Mouse (Mus musculus): ENCODE results near the gene Tceanc2. TPM values are rescaled to one million over a fixed set of nuclear protein-coding genes. Genes with fewer than 3 reads are reported as not detected.

Tceanc2 gene
- total and polyA plus RNA-seq, 3 experiments: 16.5 to 34.8 (median 24.8) TPM

DNA sequence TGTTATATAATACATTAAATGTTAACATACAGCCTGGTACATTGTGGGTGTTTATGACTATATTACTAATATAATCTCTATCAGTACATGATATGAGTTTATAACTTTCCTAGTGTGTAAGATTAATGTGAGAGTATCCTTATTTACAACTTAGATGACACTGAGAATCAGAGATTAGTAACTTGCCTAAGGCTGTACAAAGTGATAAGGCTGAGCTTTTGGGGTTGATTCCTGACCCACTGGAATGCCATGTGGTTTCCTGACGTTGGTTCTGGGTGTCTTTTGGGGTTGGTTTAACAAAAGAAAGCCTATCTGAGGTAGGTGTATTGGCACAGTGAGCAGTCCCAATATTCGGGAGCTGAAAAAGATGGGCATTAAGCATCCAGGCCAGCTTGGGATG is 3.9 kb upstream of the Tceanc2 start:
- Histone ChIP-seq H3K27me3 (replicated peaks) (no peaks in the 10 kb centered on the region), H3K36me3 (replicated peaks in 1 of 2; ENCODE audit: control insufficient read depth in 1 of 2, insufficient read depth in 1 of 2, low read length in 1 of 2) (peaks cover 13 to 28% of the 10 kb centered on the region in 2 experiments), H3K79me2 (replicated peaks; ENCODE audit: control insufficient read depth, extremely low read depth, insufficient read depth, poor library complexity, severe bottlenecking) (peaks cover 61% of the 10 kb centered on the region), H3K4me1 (ENCODE audit: control insufficient read depth in 1 of 2, insufficient read depth in 2 of 2) (peaks cover 3 to 48% of the 10 kb centered on the region in 2 experiments), H3K9me3 (replicated peaks; ENCODE audit: low read length) (no peaks in the 10 kb centered on the region), H3K4me3 (replicated peaks in 1 of 3; ENCODE audit: low read depth in 2 of 3, low read length in 2 of 3, poor library complexity in 1 of 3) (no peak overlapping the region), H3K4me2 (ENCODE audit: insufficient read depth, low read depth, poor library complexity, severe bottlenecking) (no peak overlapping the region), H3K27ac (ENCODE audit: insufficient read depth, low read depth) (no peak overlapping the region), H3K9ac (ENCODE audit: insufficient read depth, low read depth) (no peak overlapping the region)
- in situ Hi-C loops (cut with MboI; ENCODE audit: low pct_ligation_motif_present, low pct_unique_long_range_greater_than_20kb, low sequenced_read_pairs) (no loop called here), dilution Hi-C loops (cut with MboI; ENCODE audit: extremely low pct_ligation_motif_present, extremely low pct_unique_long_range_greater_than_20kb, low sequenced_read_pairs) (no loop called here)
- DNase-seq (ENCODE audit: extremely low read depth): no peak
- TF ChIP-seq ETS1 (conservative IDR thresholded peaks at IDR 0.05; ENCODE audit: low read depth, low read length): no peak
- TF ChIP-seq KAT2A (IDR thresholded peaks at IDR 0.05; ENCODE audit: insufficient replicate concordance, low read length): no peak
- TF ChIP-seq SIN3A (IDR thresholded peaks at IDR 0.05; ENCODE audit: low read length): no peak
- no peak for TF ChIP-seq BHLHE40 (IDR thresholded peaks at IDR 0.05; ENCODE audit: low read depth, low read length)

DNA sequence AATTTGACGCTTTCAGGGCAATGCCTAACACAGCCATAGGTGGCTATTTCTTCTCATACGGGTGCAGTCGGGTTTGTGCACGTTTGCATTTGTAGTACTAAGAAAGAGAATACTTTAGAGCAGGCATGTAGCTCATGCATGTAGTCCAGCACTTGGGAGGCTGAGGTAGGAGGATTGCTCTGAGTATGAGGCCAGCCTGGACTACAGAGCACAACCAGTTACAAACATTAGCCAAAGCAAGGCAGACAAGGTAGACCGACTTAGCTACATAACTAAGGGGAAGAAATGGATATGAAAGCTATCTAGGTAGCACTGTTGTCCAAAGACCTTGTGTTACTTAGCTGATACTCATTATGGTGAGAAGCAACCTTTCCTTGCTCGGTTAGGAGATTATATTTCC is 3.0 kb upstream of the Tceanc2 start:
- DNase-seq (ENCODE audit: extremely low read depth): no peak
- in situ Hi-C loops (cut with MboI; ENCODE audit: low pct_ligation_motif_present, low pct_unique_long_range_greater_than_20kb, low sequenced_read_pairs) (no loop called here), dilution Hi-C loops (cut with MboI; ENCODE audit: extremely low pct_ligation_motif_present, extremely low pct_unique_long_range_greater_than_20kb, low sequenced_read_pairs) (no loop called here)
- Histone ChIP-seq H3K9me3 (replicated peaks; ENCODE audit: low read length) (no peaks in the 10 kb centered on the region), H3K27me3 (replicated peaks) (no peaks in the 10 kb centered on the region), H3K4me1 (ENCODE audit: control insufficient read depth in 1 of 2, insufficient read depth in 2 of 2) (peaks cover 3 to 55% of the 10 kb centered on the region in 2 experiments), H3K36me3 (replicated peaks in 1 of 2; ENCODE audit: control insufficient read depth in 1 of 2, insufficient read depth in 1 of 2, low read length in 1 of 2) (peaks cover 8 to 20% of the 10 kb centered on the region in 2 experiments), H3K4me3 (replicated peaks in 1 of 3; ENCODE audit: low read depth in 2 of 3, low read length in 2 of 3, poor library complexity in 1 of 3) (no peak overlapping the region), H3K4me2 (ENCODE audit: insufficient read depth, low read depth, poor library complexity, severe bottlenecking) (no peak overlapping the region), H3K9ac (ENCODE audit: insufficient read depth, low read depth) (no peak overlapping the region), H3K79me2 (replicated peaks; ENCODE audit: control insufficient read depth, extremely low read depth, insufficient read depth, poor library complexity, severe bottlenecking) (peaks cover 64% of the 10 kb centered on the region), H3K27ac (ENCODE audit: insufficient read depth, low read depth) (no peak overlapping the region)
- no peak for TF ChIP-seq NELFE (IDR thresholded peaks at IDR 0.05; ENCODE audit: low read depth, low read length)
- no peak for TF ChIP-seq TCF12 (IDR thresholded peaks at IDR 0.05; ENCODE audit: low read depth, low read length)
- no peak for TF ChIP-seq MXI1 (IDR thresholded peaks at IDR 0.05; ENCODE audit: low read depth, low read length)
- no peak for TF ChIP-seq MEF2A (IDR thresholded peaks at IDR 0.05; ENCODE audit: borderline replicate concordance, low read depth, low read length)
- no peak for TF ChIP-seq POLR2A (IDR thresholded peaks at IDR 0.05; ENCODE audit: low read depth, low read length)
- TF ChIP-seq ZMIZ1 (IDR thresholded peaks at IDR 0.05; ENCODE audit: low read depth, low read length): no peak
- no peak for TF ChIP-seq USF2 (conservative IDR thresholded peaks at IDR 0.05; ENCODE audit: low read depth, low read length)
- TF ChIP-seq MAFK (IDR thresholded peaks at IDR 0.05; ENCODE audit: insufficient replicate concordance, low read length): no peak
- no peak for TF ChIP-seq POLR2AphosphoS2 (IDR thresholded peaks at IDR 0.05; ENCODE audit: low read depth, low read length)
- TF ChIP-seq RAD21 (IDR thresholded peaks at IDR 0.05; ENCODE audit: low read depth, low read length): no peak
- TF ChIP-seq UBTF (IDR thresholded peaks at IDR 0.05; ENCODE audit: low read depth, low read length): no peak
- TF ChIP-seq USF1 (IDR thresholded peaks at IDR 0.05; ENCODE audit: low read depth, low read length): no peak
- no peak for TF ChIP-seq GABPA (IDR thresholded peaks at IDR 0.05; ENCODE audit: insufficient replicate concordance, low read depth, low read length)
- TF ChIP-seq HCFC1 (IDR thresholded peaks at IDR 0.05; ENCODE audit: low read depth, low read length): no peak

Data from CH12.LX (cell line).